In genomic region chr11:74981464-74981863, GRCm38 (mm10) we compare ENCODE assay signal across 9 mouse cellular contexts. TPM values are rescaled to one million over a fixed set of nuclear protein-coding genes. Genes with fewer than 3 reads are reported as not detected.
DNase-seq lines count a peak whose midpoint lies in the region; ATAC-seq and TF ChIP-seq lines count a peak whose summit lies in the region.
"Had no signal": no experiment of that assay in that cellular context is flagged by ENCODE, and none has a peak within 500 bp of the region (broad histone marks: within the 10 kb centered on the region; RNA-seq: fewer than 3 reads in every experiment).

No protein-coding gene starts in this region.

- H3K27me3 ChIP-seq in midbrain, embryonic 11.5 days (ENCODE audit: control insufficient read depth, insufficient read depth, low read length), result no peaks in the 10 kb centered on the region
- H3K27me3 ChIP-seq in midbrain, embryonic 15.5 days (replicated peaks), result no peaks in the 10 kb centered on the region
- H3K27me3 ChIP-seq in kidney, embryonic 15.5 days, result no peaks in the 10 kb centered on the region
- H3K27me3 ChIP-seq in limb, embryonic 14.5 days (ENCODE audit: control insufficient read depth, insufficient read depth, low read length), result no peaks in the 10 kb centered on the region
- no peaks in the 10 kb centered on the region for H3K27me3 ChIP-seq in neural tube, embryonic 14.5 days (ENCODE audit: control insufficient read depth, insufficient read depth, low read length)
- H3K27me3 ChIP-seq: embryonic facial prominence, embryonic 13.5 days had no signal

- peak; percentile 93 for DNase-seq in midbrain, embryonic 11.5 days (ENCODE audit: low spot score, missing footprints)
- DNase-seq in gastrocnemius, postnatal 4 days (ENCODE audit: low spot score in 2 of 2), result peak; percentile 62 to 83
- DNase-seq in limb, embryonic 14.5 days (ENCODE audit: low spot score), result peak; percentile 83
- DNase-seq in telencephalon, adult 2 months (ENCODE audit: low read depth, low spot score), result peak; percentile 18

- no peak for TF ChIP-seq POLR2A in cortical plate, adult 2 months (IDR thresholded peaks at IDR 0.05; ENCODE audit: extremely low read depth, insufficient read depth, low read length)
- no peak for TF ChIP-seq POLR2A in limb, embryonic 14.5 days (IDR thresholded peaks at IDR 0.05; ENCODE audit: borderline replicate concordance, extremely low read depth, insufficient read depth, insufficient read length)

- ATAC-seq in midbrain, embryonic 11.5 days (ENCODE audit: low FRiP score), result no peak; the same call in 1 of the 2 replicates
- ATAC-seq in midbrain, embryonic 15.5 days (replicated peaks), result no peak
- peak; percentile 58 for ATAC-seq in kidney, embryonic 15.5 days (replicated peaks; ENCODE audit: low FRiP score)
- ATAC-seq in limb, embryonic 14.5 days (ENCODE audit: low FRiP score, low read depth), result peak; percentile 80; the same call in 1 of the 2 replicates
- ATAC-seq in neural tube, embryonic 14.5 days (ENCODE audit: low read depth), result peak; percentile 54; the same call in 1 of the 2 replicates

- H3K27ac ChIP-seq in midbrain, embryonic 11.5 days (ENCODE audit: low read depth, low read length), result no peak overlapping the region
- no peak overlapping the region for H3K27ac ChIP-seq in midbrain, embryonic 15.5 days
- H3K27ac ChIP-seq in cortical plate, adult 2 months (ENCODE audit: insufficient read depth, low read length), result no peak overlapping the region
- no peak overlapping the region for H3K27ac ChIP-seq in kidney, embryonic 15.5 days
- no peak overlapping the region for H3K27ac ChIP-seq in limb, embryonic 14.5 days (replicated peaks; ENCODE audit: low read depth, low read length)
- H3K27ac ChIP-seq in neural tube, embryonic 14.5 days (ENCODE audit: low read depth, low read length), result no peak overlapping the region
- H3K27ac ChIP-seq: embryonic facial prominence, embryonic 13.5 days had no signal

- H3K9ac ChIP-seq in midbrain, embryonic 11.5 days (ENCODE audit: low read length), result no peak overlapping the region
- H3K9ac ChIP-seq in midbrain, embryonic 15.5 days, result no peak overlapping the region
- no peak overlapping the region for H3K9ac ChIP-seq in kidney, embryonic 15.5 days
- no peak overlapping the region for H3K9ac ChIP-seq in limb, embryonic 14.5 days (ENCODE audit: low read depth, low read length, severe bottlenecking)
- H3K9ac ChIP-seq in neural tube, embryonic 14.5 days (replicated peaks; ENCODE audit: low read depth, low read length), result no peak overlapping the region
- H3K9ac ChIP-seq: embryonic facial prominence, embryonic 13.5 days had no signal

- TF ChIP-seq CTCF in cortical plate, adult 2 months (IDR thresholded peaks at IDR 0.05; ENCODE audit: extremely low read depth, insufficient read depth, low read length), result peak; percentile 98

- H3K36me3 ChIP-seq in midbrain, embryonic 11.5 days (ENCODE audit: control insufficient read depth, insufficient read depth, low read length), result no peaks in the 10 kb centered on the region
- 0 out of 2 replicates have a peak, but pooled peaks cover 4% of the 10 kb centered on the region for H3K36me3 ChIP-seq in midbrain, embryonic 15.5 days (replicated peaks)
- peaks cover 13% of the 10 kb centered on the region for H3K36me3 ChIP-seq in kidney, embryonic 15.5 days
- H3K36me3 ChIP-seq in limb, embryonic 14.5 days (ENCODE audit: control insufficient read depth, insufficient read depth, low read length), result peaks cover 11% of the 10 kb centered on the region; the same call in 1 of the 2 replicates
- H3K36me3 ChIP-seq in neural tube, embryonic 14.5 days (ENCODE audit: control insufficient read depth, insufficient read depth, low read length), result no peaks in the 10 kb centered on the region

- no peak overlapping the region for H3K4me3 ChIP-seq in midbrain, embryonic 11.5 days (ENCODE audit: low read depth, low read length)
- H3K4me3 ChIP-seq in midbrain, embryonic 15.5 days, result no peak overlapping the region
- no peak overlapping the region for H3K4me3 ChIP-seq in cortical plate, adult 2 months (ENCODE audit: insufficient read depth, low read length)
- no peak overlapping the region for H3K4me3 ChIP-seq in kidney, embryonic 15.5 days (replicated peaks)
- no peak overlapping the region for H3K4me3 ChIP-seq in limb, embryonic 14.5 days (replicated peaks; ENCODE audit: low read length)
- no peak overlapping the region for H3K4me3 ChIP-seq in neural tube, embryonic 14.5 days (ENCODE audit: low read depth, low read length)
- H3K4me3 ChIP-seq: embryonic facial prominence, embryonic 13.5 days had no signal

- H3K4me2 ChIP-seq in midbrain, embryonic 11.5 days, result no peak overlapping the region
- no peak overlapping the region for H3K4me2 ChIP-seq in midbrain, embryonic 15.5 days
- no peak overlapping the region for H3K4me2 ChIP-seq in kidney, embryonic 15.5 days
- H3K4me2 ChIP-seq in limb, embryonic 14.5 days (replicated peaks; ENCODE audit: low read depth, low read length, severe bottlenecking), result no peak overlapping the region
- H3K4me2 ChIP-seq in neural tube, embryonic 14.5 days (ENCODE audit: low read depth, low read length), result no peak overlapping the region
- H3K4me2 ChIP-seq: embryonic facial prominence, embryonic 13.5 days had no signal

- no peaks in the 10 kb centered on the region for H3K4me1 ChIP-seq in midbrain, embryonic 11.5 days (ENCODE audit: control insufficient read depth, insufficient read depth, low read length)
- no peaks in the 10 kb centered on the region for H3K4me1 ChIP-seq in midbrain, embryonic 15.5 days
- H3K4me1 ChIP-seq in cortical plate, adult 2 months (ENCODE audit: control insufficient read depth, insufficient read depth, low read length), result no peaks in the 10 kb centered on the region
- H3K4me1 ChIP-seq in kidney, embryonic 15.5 days, result 0 out of 2 replicates have a peak, but pooled peaks cover 5% of the 10 kb centered on the region
- H3K4me1 ChIP-seq in limb, embryonic 14.5 days (ENCODE audit: control insufficient read depth, insufficient read depth, low read length), result no peaks in the 10 kb centered on the region
- no peaks in the 10 kb centered on the region for H3K4me1 ChIP-seq in neural tube, embryonic 14.5 days (ENCODE audit: control insufficient read depth, insufficient read depth, low read length)
- H3K4me1 ChIP-seq: embryonic facial prominence, embryonic 13.5 days had no signal

- 52% methylated on average over 2 of the region's 2 CpGs for WGBS in midbrain, embryonic 11.5 days
- 46% methylated on average over 2 of the region's 2 CpGs for WGBS in midbrain, embryonic 15.5 days
- 34% methylated on average over 2 of the region's 2 CpGs for WGBS in kidney, embryonic 15.5 days
- WGBS in limb, embryonic 14.5 days, result 40% methylated on average over 2 of the region's 2 CpGs
- 45% methylated on average over 2 of the region's 2 CpGs for WGBS in neural tube, embryonic 14.5 days

- H3K9me3 ChIP-seq in midbrain, embryonic 11.5 days (ENCODE audit: control insufficient read depth, low read length), result no peaks in the 10 kb centered on the region
- H3K9me3 ChIP-seq in midbrain, embryonic 15.5 days, result no peaks in the 10 kb centered on the region
- H3K9me3 ChIP-seq in kidney, embryonic 15.5 days (replicated peaks), result no peaks in the 10 kb centered on the region
- no peaks in the 10 kb centered on the region for H3K9me3 ChIP-seq in limb, embryonic 14.5 days (ENCODE audit: control insufficient read depth, low read length)
- no peaks in the 10 kb centered on the region for H3K9me3 ChIP-seq in neural tube, embryonic 14.5 days (ENCODE audit: control insufficient read depth, low read length)
- H3K9me3 ChIP-seq: embryonic facial prominence, embryonic 13.5 days had no signal

RNA-seq across cellular contexts. Expression of gene Srr, which starts 55.7 kb away (rescaled TPM):
- 25.9 and 29.7 TPM in 2 replicates for polyA plus RNA-seq in midbrain, embryonic 11.5 days (2014; fragmentation: Nextera tagmentation; extraction: Ambion mirVana)
- 38.6 and 40.4 TPM in 2 replicates for polyA plus RNA-seq in midbrain, embryonic 15.5 days (2015; fragmentation: Nextera tagmentation; extraction: Ambion mirVana)
- 60.0 and 62.7 TPM in 2 replicates for polyA plus RNA-seq in cortical plate, adult 2 months (2012; rRNA removed)
- total RNA-seq in gastrocnemius, postnatal 4 days (2021), result 10 to 100 TPM; 29.9 to 32.9 TPM
- polyA plus RNA-seq in kidney, embryonic 15.5 days (2015; fragmentation: Nextera tagmentation; extraction: Ambion mirVana), result 23.5 and 24.4 TPM in 2 replicates
- 19.2 and 22.6 TPM in 2 replicates for polyA plus RNA-seq in limb, embryonic 14.5 days (2012; rRNA removed)
- polyA plus RNA-seq in limb, embryonic 14.5 days (2014; fragmentation: Nextera tagmentation; extraction: Ambion mirVana), result 33.2 and 34.2 TPM in 2 replicates
- 41.6 and 45.8 TPM in 2 replicates for polyA plus RNA-seq in neural tube, embryonic 14.5 days (2014; fragmentation: Nextera tagmentation; extraction: Ambion mirVana)

RNA-seq across cellular contexts. Expression of gene Smg6, which starts 55.8 kb away (rescaled TPM):
- polyA plus RNA-seq in midbrain, embryonic 11.5 days (2014; fragmentation: Nextera tagmentation; extraction: Ambion mirVana), result 16.0 and 17.9 TPM in 2 replicates
- polyA plus RNA-seq in midbrain, embryonic 15.5 days (2015; fragmentation: Nextera tagmentation; extraction: Ambion mirVana), result 16.0 and 17.1 TPM in 2 replicates
- polyA plus RNA-seq in cortical plate, adult 2 months (2012; rRNA removed), result 26.9 and 29.2 TPM in 2 replicates
- 10 to 100 TPM; 25.0 to 28.6 TPM for total RNA-seq in gastrocnemius, postnatal 4 days (2021)
- 17.5 and 18.2 TPM in 2 replicates for polyA plus RNA-seq in kidney, embryonic 15.5 days (2015; fragmentation: Nextera tagmentation; extraction: Ambion mirVana)
- polyA plus RNA-seq in limb, embryonic 14.5 days (2012; rRNA removed), result 36.5 and 46.3 TPM in 2 replicates
- 16.0 and 17.9 TPM in 2 replicates for polyA plus RNA-seq in limb, embryonic 14.5 days (2014; fragmentation: Nextera tagmentation; extraction: Ambion mirVana)
- polyA plus RNA-seq in neural tube, embryonic 14.5 days (2014; fragmentation: Nextera tagmentation; extraction: Ambion mirVana), result 13.7 and 15.7 TPM in 2 replicates

Comparison
In these comparisons a context has a peak if more than half of its experiments do, and no peak if none do; other contexts are left out.
1. ATAC-seq: peak in kidney, embryonic 15.5 days (single experiment), limb, embryonic 14.5 days (single experiment) and neural tube, embryonic 14.5 days (single experiment); none in midbrain, embryonic 11.5 days (single experiment) and midbrain, embryonic 15.5 days (single experiment).
2. DNase-seq: peak in every context shown above with its lines; median percentile 93 in midbrain, embryonic 11.5 days; 83 in limb, embryonic 14.5 days; 72 in gastrocnemius, postnatal 4 days; 18 in telencephalon, adult 2 months.